Mouse (Mus musculus) stomach, embryonic 15.5 days (tissue): ENCODE measurements around the gene Ceacam12. TPM values are rescaled to one million over a fixed set of nuclear protein-coding genes. Genes with fewer than 3 reads are reported as not detected.
"Not testable (repeated sequence)": the region's sequence is repeated elsewhere in the genome, so short reads cannot be mapped to it uniquely, and the experiment has no call there.

Experiments used
- ATAC-seq: fragments of 200-750 bp; cut with Nextera tagmentation; 2 replicates; pipeline ENCODE4 v1.8.0; 2017; ENCODE audit warnings: low read depth, moderate number of reproducible peaks, moderate TSS enrichment; ENCODE audit not compliant: insufficient read depth, low FRiP score
- H3K27ac ChIP-seq: fragments of 300-500 bp; sonication (generic); 2 replicates; pipeline ENCODE4 v1.5.1; 2015; ENCODE audit warnings: mild to moderate bottlenecking, inconsistent platforms
- H3K27me3 ChIP-seq: fragments of 300-500 bp; sonication (generic); replicated peaks from 2 replicates; pipeline ENCODE4 v1.6.1; 2015; ENCODE audit warnings: inconsistent platforms
- H3K36me3 ChIP-seq: fragments of 300-500 bp; sonication (generic); 2 replicates; pipeline ENCODE4 v1.6.1; 2015; ENCODE audit warnings: inconsistent platforms
- H3K4me1 ChIP-seq: fragments of 300-500 bp; sonication (generic); 2 replicates; pipeline ENCODE4 v1.6.1; 2015; ENCODE audit warnings: inconsistent platforms
- H3K4me2 ChIP-seq: fragments of 300-500 bp; sonication (generic); 2 replicates; pipeline ENCODE4 v1.6.1; 2015; ENCODE audit warnings: mild to moderate bottlenecking, inconsistent platforms
- H3K4me3 ChIP-seq: fragments of 300-500 bp; sonication (generic); replicated peaks from 2 replicates; pipeline ENCODE4 v1.5.1; 2015; ENCODE audit warnings: inconsistent platforms
- H3K9ac ChIP-seq: fragments of 300-500 bp; sonication (generic); 2 replicates; pipeline ENCODE4 v1.6.1; 2015; ENCODE audit warnings: inconsistent platforms
- H3K9me3 ChIP-seq: fragments of 300-500 bp; sonication (generic); 2 replicates; pipeline ENCODE4 v1.6.1; 2016; ENCODE audit warnings: inconsistent platforms
- WGBS: fragments of 180-500 bp; shearing (Covaris S2); methylation state at CpG from one replicate; pipeline ENCODE4 v1.1.7; 2015; 5-methylcytosine and 5-hydroxymethylcytosine counted together
- microRNA-seq: library from miRNA; unstranded; fragments of <30 nt; microRNA quantifications from one replicate; pipeline ENCODE4, GENCODE M21; 2016
- polyA plus RNA-seq: library from polyadenylated mRNA; unstranded; fragments of >200 nt; fragmentation: Nextera tagmentation; extraction: Ambion mirVana; gene quantifications from 2 replicates; pipeline ENCODE4 v1.2.1, GENCODE M21; 2015

The Ceacam12 gene
- not detected in 2 replicates for polyA plus RNA-seq

GRCm38 (mm10) chr7:18065629-18066028, at the start of gene Ceacam12:
Gene Ceacam12 (plus strand): TSS chr7:18065929.
- Histone ChIP-seq H3K36me3 (no peaks in the 10 kb centered on the region), H3K9me3 (no peaks in the 10 kb centered on the region; the same call in 1 of the 2 replicates), H3K27me3 (no peaks in the 10 kb centered on the region), H3K9ac (no peak within 1 kb of the TSS), H3K4me3 (no peak within 1 kb of the TSS), H3K4me1 (no peaks in the 10 kb centered on the region), H3K4me2 (no peak within 1 kb of the TSS), H3K27ac (no peak within 1 kb of the TSS)
- whole genome bisulfite sequencing, result 72% methylated on average over 1 of the region's 1 CpGs
- no peak for ATAC-seq

- not testable (repeated sequence) for H3K4me2 ChIP-seq, H3K9me3 ChIP-seq, H3K27ac ChIP-seq, H3K9ac ChIP-seq, H3K36me3 ChIP-seq, H3K4me1 ChIP-seq, H3K27me3 ChIP-seq, ATAC-seq, H3K4me3 ChIP-seq
- whole genome bisulfite sequencing, result 78% methylated on average over 1 of the region's 1 CpGs
Measured at GRCm38 (mm10) chr7:18073821-18074220, 8.1 kb downstream of the Ceacam12 start.

- ATAC-seq, result no peak
- 41% methylated on average over 2 of the region's 2 CpGs for WGBS
- H3K4me3 ChIP-seq, result no peak overlapping the region
Measured at GRCm38 (mm10) chr7:18100785-18101184, 35.1 kb downstream of the Ceacam12 start.

More at GRCm38 (mm10) chr7:18100785-18101184, 35.1 kb downstream of the Ceacam12 start:
- no peaks in the 10 kb centered on the region for H3K9me3 ChIP-seq
- no peaks in the 10 kb centered on the region for H3K4me1 ChIP-seq
- H3K27ac ChIP-seq, result no peak overlapping the region
- H3K4me2 ChIP-seq, result no peak overlapping the region
- H3K9ac ChIP-seq, result no peak overlapping the region
- no peaks in the 10 kb centered on the region for H3K36me3 ChIP-seq
- no peaks in the 10 kb centered on the region for H3K27me3 ChIP-seq

Small RNAs within 50 kb of the gene (microRNA-seq; reads per million reads assigned to microRNA genes)
- not detected for gene Gm22414

Other genes starting within 250 kb of the Ceacam12 start
- gene Gm5155, start 194.2 kb upstream of the Ceacam12 start, polyA plus RNA-seq, result not detected in 2 replicates
- gene Ceacam11, start 93.8 kb upstream of the Ceacam12 start, polyA plus RNA-seq, result not detected in 2 replicates
- not detected in 2 replicates for gene Ceacam13, start 56.0 kb upstream of the Ceacam12 start, polyA plus RNA-seq
- not detected in 2 replicates for gene Igfl3, start 110.6 kb downstream of the Ceacam12 start, polyA plus RNA-seq
- not detected in 2 replicates for gene Mill1, start 179.4 kb downstream of the Ceacam12 start, polyA plus RNA-seq